Mouse (Mus musculus): Measurements from ENCODE around the gene Gm45713.
"Not testable (repeated sequence)": the region's sequence is repeated elsewhere in the genome, so short reads cannot be mapped to it uniquely, and the experiment has no call there.

Gene Gm45713

GRCm38 (mm10) chr7:45139904-45140723 lies 4.1 kb upstream of the Gm45713 start:
- no peak for DNase-seq

- DNase-seq, result no peak
Observed at GRCm38 (mm10) chr7:45138403-45138802, 2.4 kb upstream of the Gm45713 start.

DNA sequence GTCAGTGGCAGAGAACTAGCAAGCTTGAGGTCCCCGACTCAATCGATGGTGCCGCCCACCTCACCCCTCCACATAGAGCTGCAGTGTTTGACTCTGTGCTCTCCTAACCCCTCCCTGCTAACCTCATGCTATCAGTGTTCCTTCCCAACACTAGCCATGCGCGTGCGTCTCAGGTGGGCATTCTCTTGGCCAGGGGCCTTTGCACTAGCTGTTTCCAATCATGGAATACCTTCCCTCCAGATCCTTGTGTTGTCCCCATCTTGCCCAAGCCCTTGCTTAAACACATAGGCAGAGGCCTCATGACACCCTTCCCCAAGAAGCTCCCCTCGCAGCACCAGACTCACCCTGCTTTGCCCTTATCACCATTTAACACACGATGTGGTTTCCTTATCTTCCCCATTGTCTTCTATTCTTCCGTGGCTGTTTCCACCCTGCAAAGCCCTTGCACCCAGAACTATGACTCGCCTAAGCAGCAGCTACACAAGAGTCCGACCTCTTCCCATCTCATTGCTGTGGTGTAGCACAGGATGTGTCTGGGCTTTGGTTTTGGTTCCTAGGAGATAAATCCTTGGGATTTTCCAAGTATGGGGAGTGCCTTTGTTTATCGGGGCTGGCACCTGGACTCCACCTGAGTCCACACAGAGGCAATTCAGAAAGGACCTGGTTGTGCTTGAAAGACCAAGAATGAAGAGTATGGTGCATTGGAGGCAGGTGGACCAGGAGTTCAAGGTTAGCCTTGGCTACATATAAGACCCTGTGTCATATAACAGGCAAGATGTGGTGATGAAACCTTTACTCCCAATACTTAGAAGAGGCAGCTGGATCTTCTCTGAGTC lies 1.4 kb upstream of the Gm45713 start:
- no peak for DNase-seq

DNA sequence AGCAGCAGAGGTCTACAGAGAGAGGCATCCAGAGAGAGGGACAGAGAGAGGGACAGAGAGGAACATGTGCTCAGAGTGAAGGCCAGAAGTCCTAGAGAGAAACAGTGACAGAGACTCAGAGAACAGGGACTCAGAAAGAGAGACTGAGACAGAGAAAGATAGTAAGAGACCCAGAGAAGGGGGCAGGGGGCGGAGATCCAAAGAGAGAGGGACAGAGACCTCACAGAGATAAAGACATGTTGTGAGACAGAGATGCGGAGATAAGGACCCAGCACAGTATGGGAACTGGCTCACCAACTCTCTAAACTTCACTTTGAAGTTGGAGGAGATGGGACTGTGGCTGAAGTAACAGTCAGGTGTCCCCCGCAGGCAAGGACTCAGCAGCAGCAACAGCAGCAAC lies 661 bp downstream of the Gm45713 start:
- DNase-seq, result no peak

- DNase-seq, result no peak
Observed at GRCm38 (mm10) chr7:45134544-45135026, 1.4 kb downstream of the Gm45713 start.

DNA sequence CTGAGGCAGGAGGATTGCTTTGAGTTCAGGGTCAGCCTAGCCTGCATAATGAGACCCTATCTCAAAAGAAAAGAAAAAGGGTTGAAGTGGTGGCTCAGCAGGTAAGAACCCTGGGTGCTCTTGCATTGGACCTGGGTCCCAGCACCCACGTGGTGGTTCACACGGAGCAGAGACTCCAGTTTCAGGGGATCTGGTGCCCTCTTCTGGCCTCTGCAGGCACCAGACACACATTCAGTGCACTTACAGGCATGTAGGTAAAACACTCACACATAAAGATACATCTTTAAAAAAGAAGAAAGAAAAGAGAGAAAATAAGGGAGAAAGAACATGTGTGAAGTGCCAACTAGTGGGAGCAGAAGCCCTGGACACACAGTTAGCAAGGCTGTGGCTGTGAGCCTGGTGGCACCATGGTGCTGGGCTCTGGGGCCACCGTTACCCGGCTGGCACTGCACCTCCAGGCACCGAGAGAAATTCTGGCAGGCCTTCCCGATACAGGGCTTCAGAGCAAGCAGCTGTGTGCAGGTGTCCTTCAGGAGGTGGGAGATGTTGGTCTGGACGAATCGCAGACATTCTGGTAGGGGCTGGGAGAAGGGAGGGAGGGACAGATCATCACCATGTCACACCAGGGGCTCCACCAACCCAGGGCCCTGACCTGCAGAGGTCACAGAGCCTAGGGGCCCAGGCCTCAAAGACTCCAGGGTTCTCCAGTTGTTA lies 2.4 kb downstream of the Gm45713 start:
- no peak for DNase-seq

GRCm38 (mm10) chr7:45131850-45132249 lies 4.2 kb downstream of the Gm45713 start:
- DNase-seq, result no peak

DNA sequence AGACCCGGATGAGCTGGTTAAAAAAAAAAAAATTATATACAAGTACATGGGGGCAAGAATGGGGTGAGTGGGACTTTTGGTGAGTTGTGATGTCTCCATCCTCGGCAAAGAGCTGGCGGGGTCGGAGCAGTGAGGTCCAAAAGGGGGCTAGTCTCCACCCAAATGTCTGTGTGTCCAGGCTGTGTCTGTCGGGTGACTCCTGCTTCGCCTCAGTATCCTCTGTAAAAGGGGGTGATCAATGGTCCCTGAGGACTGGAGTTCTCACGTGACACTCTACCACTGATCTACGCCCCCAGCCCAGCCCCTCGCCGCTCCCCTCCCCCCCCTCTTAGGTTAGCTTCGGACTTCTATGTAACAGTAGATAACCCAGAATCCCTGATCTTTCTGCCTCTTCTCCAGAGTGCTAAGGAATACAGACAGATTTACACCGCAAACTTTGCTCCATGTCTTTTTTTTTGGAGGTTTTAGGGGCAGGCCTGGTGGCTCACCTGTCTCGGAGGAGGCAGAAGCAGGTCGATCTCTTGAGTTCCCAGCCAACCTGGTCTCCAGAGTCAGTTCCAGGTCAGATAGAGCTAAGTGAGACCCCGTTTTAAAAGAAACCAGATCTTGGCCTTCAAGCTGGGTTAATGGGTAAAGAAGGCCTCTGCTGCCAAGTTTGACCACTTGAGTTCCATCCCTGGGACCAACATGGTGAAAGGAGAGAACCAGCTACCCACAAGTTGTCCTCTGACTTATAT lies 6.1 kb downstream of the Gm45713 start:
- DNase-seq, result no peak

- no peak for DNase-seq
Observed at GRCm38 (mm10) chr7:45129318-45129717, 6.7 kb downstream of the Gm45713 start.

GRCm38 (mm10) chr7:45128624-45129246 lies 7.3 kb downstream of the Gm45713 start, which contains the start of gene Rpl13a:
TSS of gene Rpl13a (minus strand) at chr7:45128761.
- DNase-seq, result peak; percentile 99

DNA sequence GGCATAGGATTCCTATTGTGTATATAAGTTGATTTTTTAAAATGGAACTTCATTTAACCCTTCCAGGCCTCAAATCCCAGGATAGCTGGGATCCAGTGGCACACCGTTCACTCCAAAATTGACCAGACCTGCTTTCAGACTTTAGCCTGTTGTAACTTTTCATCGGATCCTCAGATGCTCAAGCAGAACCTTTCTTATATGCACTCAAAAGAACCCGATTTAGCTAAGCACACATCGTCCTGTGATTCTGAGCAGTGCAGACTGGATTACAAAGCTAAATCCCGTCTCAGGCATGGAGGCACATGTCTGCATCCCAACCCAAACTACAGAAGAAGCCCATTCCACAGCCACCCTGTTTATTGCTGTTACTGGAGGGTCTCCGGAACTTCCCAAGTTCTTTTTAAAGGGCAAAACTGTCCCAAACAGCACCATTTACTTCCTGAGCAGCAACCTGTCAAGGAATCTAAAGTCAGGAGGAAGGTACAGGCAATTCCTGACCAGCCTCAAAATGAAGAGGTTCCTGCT lies 8.3 kb downstream of the Gm45713 start:
- DNase-seq, result no peak

DNA sequence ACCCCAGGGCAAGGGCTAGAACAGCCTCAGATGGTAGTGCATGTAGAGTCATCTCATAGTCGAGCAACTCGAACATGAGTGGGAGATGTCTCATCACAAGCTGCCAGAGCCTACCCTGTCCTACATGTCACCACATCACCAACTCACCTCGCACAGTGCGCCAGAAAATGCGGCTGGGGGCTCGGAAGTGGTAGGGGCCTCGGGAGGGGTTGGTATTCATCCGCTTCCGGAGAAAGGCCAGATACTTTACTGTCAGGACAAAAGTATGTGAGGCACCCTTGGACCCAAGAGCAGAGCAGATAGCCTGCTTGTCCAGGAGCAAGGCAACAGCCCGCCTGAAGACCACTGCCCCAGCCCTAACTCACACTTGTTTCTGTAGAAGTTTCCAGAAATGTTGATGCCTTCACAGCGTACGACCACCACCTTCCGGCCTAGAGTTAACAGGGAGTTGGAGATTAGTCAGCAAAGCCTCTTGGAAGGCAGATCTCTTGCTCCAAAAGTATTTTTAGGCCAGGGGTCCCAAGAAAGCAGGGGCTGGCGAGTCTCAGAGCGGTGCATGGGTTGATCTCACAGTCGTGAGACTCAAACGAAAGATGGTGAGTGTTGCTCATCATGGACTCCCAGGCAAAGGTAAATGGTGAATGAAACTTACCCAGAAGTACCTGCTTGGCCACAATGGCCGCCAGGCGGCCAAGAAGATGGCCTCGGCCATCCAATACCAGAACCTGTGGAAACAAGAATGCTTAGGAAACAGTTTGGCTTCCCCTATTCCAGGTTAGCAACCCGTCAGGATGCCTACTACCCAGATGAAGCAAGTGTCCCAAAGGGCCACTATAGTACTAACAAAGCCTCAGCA lies 9.0 kb downstream of the Gm45713 start:
- DNase-seq, result no peak

GRCm38 (mm10) chr7:45126147-45126843 lies 9.7 kb downstream of the Gm45713 start:
- DNase-seq, result no peak

- not testable (repeated sequence) for DNase-seq
Observed at GRCm38 (mm10) chr7:45125649-45126048, 10.4 kb downstream of the Gm45713 start.

- no peak for DNase-seq
Observed at GRCm38 (mm10) chr7:45125144-45125600, 10.9 kb downstream of the Gm45713 start.

- peak; percentile 99 for DNase-seq
Observed at GRCm38 (mm10) chr7:45124224-45125143, 11.5 kb downstream of the Gm45713 start, which contains the start of gene Rps11. TSS of gene Rps11 (minus strand) at chr7:45124439.

GRCm38 (mm10) chr7:45123186-45123570 lies 12.9 kb downstream of the Gm45713 start:
- no peak for DNase-seq

GRCm38 (mm10) chr7:45122561-45123185 lies 13.4 kb downstream of the Gm45713 start:
- no peak for DNase-seq
